Mouse (Mus musculus) kidney, postnatal 14 days (tissue): ENCODE results near the gene Ccm2l.

Source experiments
- DNase-seq: peaks from one replicate; pipeline ENCODE4 v3.0.0; 2022; ENCODE audit warnings: mixed read lengths

Gene Ccm2l

DNA sequence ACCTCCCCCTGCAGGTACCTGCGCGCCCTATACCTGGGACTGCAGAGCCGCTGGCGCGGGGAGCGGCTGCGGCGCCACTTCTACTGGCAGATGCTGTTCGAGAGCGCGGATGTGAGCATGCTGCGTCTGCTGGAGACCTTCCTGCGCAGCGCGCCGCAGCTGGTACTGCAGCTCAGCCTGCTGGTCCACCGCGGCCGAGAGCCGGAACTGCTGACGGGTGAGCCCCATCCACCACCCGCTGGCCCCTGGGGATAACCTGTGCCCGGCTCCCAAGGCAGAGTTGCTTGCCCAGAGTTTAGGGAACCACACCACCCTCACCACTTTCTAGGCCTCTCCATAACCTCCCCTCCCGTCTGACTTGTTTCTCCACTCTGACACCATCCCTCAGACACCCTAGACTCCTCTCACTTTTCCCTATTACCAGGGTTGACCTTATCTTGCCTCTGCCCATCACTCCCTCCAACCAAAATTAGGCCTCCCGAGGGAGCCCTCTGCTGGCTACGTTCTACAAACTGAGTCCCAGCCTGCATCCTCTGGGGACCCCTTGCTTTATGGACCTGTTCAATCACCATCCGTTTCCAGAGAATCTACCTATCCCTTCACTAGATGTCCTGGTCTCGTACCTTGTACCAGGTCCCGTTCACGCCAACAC, 12.9 kb upstream of the Ccm2l start:
- DNase-seq: peak; percentile 20

DNA sequence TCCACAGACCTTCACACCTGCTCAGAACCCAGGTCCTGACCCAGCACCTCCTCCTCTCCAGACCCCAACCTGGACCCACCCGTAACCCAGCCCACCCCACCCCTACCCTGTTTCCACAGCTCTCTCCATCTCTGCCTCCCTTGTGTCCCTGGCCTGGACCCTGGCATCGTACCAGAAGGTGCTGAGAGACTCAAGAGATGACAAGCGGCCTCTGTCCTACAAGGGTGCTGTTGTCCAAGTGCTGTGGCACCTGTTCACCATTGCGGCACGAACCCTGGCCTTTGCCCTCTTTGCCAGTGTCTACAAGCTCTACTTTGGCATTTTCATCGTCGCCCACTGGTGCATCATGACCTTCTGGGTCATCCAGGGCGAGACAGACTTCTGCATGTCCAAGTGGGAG, 11.9 kb upstream of the Ccm2l start:
- no peak for DNase-seq

DNA sequence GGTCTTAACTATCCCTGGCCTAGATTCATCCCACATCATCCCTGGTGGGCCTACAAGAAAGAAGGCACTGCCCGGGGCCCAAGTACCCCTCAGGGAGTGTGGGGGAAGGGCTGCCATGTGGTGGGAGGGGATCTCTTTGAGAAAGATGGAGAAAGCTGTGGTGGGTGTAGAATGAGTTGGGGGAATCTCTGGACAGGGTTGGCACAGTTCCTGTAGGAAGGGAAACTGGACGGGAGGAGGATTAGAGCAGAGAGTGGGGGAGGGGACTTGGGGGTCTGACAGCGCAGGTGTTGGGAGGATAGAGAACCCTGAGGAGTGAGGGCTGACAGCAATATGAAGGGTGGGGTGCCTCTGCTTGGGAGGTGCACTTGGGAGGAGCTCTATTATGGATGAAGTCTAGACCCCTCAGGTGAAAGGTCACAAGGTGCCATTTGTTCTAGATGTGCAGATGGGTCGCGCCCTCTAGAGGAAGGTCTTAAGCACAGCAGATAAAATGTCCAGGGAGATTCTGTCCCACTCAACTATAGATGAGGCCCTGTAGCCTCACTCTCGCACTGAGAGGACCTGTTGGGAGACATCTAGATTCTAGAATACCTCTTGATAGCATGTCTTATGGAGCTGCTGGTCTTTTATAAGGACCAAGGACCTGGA, 10.4 kb upstream of the Ccm2l start:
- no peak for DNase-seq

DNA sequence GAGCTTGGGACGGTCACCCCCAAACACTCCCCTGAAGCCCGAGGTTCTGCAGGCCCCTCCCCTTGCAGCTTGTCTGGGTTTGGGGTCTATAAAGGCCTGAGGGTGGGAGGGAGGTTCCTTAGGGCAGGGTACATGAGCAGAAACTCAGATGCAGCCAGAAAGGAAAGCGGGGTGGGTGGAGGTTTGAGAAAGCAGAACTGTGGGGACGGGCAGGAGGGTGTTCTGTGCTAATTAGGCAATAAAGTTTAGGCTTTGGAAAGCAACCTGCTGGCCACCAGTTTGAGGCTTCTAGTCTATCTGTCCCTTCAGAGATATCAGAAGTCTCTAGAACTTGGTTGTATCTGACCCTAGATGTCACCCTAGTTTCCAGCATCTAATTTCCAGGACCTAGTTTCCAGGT, 7.4 kb upstream of the Ccm2l start:
- DNase-seq: no peak

DNA sequence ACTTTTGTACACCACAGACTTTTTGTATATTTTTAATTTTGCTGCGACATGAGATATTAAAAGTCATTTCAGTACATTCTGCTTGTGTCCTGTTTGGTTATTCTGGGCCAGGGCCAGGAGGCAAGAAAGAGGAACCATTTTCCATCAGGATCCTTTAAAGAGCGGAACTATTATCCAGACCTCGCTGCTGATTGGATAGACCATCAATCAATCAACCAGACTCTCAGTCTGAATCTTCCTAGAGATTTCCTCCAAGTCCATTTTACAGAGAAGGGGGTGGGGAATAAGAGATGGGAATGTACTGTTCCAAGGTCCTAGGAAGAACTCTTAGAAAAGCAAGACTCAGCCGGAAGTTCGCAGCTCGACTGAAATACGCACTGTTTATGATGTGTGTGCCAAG, 5.5 kb upstream of the Ccm2l start:
- no peak for DNase-seq

DNA sequence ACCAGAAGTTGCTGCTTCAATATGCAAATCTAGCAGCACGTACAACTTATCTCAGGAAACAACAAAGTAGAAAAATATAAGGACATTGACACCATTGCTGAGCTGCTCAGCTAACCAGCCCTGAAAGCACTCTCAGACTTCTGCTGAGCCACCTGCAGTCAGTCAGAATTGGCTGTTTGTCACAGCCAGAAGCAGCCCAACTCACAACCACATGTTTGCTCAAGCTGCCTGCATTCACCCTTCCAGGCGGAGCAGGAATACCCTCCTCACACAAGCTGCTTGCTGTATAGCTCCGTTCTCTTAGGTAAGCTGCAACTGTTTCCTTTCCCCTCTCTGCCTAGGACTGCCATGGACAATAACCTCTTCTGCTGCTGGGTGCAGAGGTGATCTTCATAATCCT, 2.4 kb upstream of the Ccm2l start:
- no peak for DNase-seq

DNA sequence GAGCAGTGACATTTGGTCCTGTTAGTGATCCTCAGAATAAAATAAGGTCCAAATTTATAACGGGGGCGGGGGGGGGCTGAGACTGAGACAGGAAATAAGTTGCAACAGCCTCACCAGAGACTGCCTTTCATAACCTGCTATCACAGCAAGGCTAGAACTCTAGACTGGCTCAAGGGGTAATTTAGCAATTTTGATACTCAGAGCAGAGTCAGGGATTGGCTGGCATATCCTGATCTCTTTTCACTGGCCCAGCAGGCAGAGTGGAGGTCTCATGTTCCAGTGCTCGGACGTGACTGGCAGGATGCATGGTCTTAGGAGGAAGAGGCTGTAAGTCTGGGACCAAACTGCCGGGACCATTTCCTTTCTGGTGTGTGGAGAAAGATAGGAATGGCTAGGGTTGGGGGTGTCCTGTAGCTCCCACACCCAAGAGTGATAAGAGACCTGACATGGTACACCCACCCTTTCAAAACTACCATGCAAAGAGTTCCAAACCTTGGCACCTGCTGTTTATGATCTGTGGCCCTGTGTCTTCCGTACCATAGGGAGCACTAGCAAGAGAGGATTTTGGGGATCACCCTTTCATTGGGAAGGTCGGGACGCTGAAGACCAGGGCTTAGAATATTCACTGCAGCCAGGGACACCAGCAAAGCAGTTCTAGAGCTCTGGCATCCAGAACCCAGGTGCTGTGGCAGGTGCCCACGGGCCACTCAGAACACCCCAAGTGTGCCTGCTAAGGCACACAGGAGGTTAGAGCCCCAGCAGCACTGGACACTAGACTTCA, 1.4 kb upstream of the Ccm2l start:
- DNase-seq: no peak

DNA sequence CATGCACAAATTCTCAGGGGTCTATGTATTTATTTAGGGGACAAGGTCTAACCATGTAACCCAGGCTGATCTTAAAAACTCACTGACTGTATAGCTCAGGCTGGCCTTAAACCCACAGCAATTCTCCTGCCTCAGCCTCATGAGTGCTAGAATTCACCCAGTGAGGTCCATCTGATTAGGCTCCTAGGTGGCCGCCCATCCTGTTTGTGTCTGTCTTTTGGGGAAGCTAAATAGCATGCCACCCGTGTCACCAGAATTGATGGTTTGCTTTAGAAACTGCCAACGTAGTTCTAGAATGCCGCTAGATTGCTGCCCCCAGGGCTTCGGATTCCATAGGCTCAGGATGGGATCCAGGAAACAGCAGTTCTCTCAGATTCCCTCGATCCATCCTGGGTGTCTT, 1.2 kb downstream of the Ccm2l start:
- no peak for DNase-seq

DNA sequence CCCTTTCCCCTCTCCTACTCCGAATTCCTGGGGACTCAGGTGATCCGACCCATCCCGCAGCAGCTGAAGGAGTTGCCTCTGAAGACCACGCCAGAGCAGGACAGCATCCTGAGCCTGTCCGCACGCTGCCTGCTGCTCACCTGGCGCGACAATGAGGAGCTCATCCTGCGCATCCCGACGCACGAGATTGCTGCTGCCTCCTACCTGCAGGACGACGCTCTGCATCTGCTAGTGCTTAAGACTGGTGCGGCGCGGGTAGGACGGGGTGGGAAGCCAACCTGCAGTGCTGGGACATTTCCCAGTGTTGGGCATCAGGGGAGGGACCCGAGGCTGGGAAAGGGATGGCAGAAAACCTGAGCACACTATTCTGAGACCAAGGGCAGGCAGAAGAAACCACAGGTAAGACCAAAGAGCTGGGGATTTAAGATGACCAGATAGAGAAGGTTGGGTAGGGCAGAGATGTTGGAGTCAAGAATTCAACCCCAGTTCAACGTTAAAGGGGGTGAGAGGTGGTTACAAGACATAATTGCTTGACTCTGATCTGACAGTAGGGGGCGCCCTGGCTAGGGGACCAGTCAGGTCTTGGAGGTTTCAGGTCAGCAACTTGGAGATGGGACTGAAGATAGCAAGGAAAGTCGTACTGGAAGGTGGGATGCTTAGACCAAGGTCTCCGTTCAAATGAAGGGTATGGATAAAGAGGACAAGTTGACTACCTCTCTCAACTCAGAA, 5.2 kb downstream of the Ccm2l start:
- DNase-seq: no peak

DNA sequence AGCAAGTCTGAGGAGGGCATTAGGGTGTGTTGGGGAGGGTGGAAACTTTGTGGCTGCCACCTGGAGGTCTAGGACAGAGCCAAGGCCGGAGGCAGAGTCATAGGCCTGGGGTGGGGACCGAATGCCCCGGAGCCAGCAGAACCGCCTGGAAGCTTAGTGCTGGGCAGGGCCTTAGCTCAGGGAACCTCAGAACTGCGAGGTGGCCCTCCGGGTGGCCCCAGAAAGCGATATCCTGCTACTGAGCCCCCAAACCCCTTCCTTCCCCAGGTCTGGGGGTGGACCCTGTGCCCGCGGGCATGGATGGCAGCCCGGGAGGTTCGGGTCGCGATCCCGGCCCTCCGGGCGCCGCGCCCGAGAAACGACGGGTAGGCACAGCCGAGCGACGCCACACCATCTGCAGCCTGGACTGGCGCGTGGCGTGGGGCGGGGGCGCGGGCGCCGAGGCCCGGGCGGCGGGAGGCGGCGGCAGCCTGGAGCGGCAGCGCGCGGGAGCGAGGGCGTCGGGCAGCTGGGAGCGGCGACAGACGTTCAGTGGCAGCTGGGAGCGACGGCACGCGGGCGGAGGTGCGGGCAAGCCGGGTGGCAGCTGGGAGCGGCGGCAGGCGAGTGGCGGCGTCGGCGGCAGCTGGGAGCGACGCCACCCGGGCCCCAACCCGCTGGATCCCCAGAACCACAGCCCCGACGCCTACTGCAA, 5.9 kb downstream of the Ccm2l start:
- DNase-seq: no peak

DNA sequence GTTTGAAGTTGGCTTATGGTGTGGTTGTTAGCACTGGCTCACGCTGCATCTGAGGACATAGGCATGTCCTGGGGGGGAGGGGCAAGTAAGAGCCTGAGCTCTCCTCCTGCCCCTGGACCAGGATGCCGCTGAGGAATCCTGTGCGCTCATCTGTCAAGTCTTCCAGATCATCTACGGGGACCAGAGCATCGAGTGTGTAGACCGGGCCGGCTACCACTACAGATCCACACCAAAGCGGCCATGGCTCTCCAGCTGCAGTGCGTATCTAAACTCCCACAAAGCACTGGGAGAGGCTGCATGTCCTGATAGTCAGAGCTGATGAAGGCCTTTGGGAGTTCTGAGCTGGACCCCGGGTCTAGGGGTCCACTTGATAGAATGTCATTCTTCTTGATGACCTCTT, 8.9 kb downstream of the Ccm2l start:
- DNase-seq: no peak

DNA sequence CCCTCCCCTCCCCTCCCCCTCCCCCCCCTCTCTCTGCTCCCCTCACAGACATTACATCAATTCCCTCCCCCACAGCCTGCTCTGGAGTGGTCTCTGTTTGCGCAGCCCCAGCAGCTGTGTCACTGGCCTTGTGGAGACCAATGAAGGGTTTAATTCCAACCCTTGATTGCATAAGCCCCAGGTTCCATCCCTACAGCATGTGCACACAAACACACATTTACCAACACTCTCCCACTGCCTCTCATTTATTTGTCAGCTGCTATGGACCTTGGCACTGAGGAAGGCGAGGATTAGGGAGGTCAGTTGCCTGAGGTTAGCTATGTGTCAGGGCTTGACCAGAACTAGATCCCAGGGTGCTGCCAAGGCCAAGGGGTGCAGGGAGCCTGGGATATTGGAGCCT, 10.2 kb downstream of the Ccm2l start:
- DNase-seq: no peak

DNA sequence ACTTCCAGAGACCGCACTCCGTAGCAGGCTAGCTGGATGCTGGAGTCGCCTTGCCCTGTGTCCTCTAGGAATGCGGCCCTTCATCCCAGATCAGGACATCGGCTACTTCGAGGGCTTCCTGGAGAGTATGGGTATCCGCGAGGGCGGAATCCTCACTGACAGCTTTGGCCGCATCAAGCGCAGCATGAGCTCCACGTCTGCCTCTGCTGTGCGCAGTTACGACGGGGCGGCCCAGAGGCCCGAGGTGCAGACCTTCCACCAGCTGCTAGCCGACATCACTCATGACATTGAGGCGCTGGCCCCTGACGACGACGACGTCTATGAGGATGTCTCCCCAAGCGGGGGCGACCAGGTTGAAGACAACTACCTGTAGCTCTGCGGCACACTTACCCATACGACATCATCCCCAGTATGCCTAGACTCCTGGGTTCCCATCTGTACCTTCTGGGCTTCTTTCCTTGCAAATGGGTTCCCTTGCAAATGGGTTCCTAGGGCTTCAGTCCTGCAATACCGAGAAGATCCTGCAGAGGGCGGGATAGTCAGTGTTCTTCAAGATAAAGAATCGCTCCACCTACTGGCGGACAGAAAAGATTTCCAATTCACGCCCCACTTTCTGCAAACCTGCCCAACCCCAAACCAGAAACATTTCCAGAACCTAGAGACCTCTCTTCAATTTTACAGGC, 15.2 kb downstream of the Ccm2l start:
- peak; percentile 83 for DNase-seq

DNA sequence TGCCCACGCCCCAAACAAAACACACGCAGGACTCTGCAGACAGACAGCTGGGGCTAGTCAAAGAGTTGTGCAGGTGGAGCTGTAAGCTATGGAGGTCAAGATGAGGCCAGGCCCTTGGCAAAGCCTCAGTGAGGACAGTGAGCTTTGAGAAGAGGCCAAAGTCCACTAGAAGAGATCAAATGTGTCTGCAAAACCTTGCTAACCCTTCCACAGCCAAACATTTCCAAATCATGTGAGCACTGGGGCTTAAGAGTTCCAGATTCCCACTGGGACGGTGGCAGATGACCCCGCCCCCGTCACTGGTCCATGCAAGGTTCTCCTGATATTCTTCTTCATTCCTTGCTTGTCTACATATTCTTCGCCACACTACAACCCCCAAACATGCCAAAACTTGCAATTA, 16.1 kb downstream of the Ccm2l start:
- peak; percentile 19 for DNase-seq

DNA sequence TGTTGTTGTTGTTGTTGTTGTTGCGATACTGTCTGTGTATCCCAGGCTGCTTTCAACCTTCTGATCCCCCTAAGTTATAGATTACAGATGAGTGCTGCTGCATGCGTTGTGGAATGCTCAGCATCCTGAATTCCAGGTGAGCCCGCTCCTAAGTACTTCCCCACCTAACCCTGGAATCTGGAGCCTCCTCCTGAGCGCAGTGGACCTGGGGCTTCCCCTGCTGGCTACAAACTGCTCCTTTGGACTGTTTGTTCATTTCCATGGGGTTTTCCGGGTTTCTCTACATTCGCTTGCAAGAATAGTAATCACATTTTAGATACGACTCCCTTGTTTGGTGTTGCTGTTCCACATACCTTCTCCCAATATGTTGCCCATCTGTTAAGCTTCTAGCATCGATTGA, 17.5 kb downstream of the Ccm2l start:
- no peak for DNase-seq

DNA sequence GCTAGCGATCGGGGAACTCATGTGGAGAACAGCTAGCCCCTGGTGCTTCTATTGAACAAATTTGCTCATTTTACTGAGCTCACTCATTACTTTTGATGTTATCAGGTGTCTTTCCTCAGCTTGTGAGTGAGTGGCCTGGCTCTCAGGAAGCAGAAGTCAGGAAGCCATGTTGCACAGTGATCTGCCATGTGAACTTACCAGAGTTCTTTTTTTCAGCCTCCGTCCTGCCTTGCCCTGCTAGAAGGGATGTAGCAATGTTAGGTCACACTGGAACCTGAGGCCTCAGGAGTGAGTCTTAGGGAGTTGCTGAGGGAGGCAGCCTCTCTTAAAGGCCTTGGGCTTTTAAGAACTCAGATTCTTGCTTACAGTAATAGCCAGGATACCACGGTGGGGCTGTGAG, 18.1 kb downstream of the Ccm2l start:
- no peak for DNase-seq

DNA sequence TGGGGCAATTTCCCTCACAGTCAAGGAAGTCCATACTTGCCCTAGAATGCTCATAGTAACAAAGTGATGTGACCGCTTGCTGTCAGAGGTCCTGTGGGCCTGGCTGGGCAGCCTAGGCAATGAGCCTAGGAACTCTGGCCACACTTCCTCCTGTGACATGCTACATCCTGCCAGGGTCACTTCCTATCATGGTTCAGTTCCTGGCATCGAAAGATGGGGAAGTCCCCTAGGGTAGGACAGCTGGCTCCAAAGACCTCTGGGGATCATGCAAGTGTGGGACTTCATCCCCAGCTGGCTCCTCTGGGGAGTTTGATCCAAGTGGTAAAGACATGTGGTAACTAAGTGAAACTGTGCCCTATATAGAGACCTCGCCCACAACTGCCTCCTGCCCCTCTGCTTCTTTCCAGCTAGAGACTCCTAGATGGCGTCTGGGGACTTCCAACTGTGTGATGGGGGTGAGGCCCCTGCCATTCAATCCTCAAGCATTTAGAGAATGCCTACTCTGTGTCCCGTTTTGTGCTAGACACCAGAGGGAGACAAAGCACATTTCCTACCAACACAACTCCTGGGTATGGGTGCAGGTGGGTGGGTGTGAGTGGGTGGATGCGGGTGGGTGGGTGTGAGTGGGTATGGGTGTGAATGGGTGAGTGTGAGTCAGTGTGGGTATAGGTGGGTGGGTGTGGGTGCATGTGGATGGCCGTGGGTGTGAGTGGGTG, 18.7 kb downstream of the Ccm2l start:
- peak; percentile 33 for DNase-seq

DNA sequence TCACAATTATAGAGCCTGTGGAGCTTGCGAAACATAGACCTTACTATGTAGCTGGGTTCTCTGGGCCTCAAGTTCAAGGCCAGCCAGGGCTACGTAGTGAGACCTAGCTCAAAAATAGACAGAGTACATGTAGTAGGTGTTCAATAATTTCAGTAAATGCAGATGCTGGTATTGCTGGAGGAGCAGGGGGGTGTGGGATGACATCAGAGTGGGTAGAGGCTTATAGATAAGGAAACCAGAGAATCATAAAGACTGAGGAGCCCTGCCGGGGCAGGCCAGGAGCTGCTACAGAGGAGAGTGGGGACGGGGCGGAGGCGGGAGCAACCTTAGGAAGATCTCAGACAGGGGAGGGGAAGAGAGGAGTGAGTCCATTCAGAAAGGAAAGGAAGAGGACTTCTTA, 19.8 kb downstream of the Ccm2l start:
- no peak for DNase-seq

DNA sequence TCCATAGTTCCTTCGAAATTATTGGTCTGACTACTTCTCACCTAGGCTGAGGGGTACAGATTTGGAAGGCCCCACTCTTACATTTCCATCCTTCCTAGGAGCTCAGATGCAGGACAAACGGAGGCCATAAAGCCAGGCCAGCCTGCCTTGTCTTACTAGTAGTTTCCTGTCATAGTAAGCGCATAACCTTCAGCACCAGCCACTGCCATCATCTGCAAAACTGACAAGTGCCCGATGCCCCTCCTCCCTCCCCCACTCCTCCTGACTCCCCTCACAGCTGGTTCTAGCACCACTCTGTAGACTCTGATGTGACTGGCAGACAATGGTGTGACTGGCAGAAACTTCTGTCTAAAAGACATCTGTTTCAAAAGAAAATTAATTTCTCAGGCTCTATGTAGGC, 20.4 kb downstream of the Ccm2l start:
- no peak for DNase-seq

DNA sequence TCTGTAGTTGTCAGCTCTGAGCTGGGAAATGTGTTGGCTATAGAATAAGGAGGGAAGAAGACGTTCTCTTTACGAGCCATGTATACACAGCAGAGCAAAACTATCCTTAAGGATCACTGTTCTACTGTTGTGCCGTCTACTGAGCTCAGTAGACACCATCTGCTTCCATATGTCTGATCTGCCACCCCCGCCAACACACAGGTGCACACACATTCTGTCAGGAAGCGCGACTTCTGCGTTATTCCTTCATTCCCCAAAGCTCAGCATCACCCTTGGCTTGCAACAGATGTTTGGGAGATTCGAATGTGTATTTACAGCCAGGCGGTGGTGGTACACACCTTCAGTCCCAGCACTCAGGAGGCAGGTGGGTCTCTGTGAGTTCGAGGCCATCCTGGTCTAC, 21.3 kb downstream of the Ccm2l start:
- no peak for DNase-seq

DNA sequence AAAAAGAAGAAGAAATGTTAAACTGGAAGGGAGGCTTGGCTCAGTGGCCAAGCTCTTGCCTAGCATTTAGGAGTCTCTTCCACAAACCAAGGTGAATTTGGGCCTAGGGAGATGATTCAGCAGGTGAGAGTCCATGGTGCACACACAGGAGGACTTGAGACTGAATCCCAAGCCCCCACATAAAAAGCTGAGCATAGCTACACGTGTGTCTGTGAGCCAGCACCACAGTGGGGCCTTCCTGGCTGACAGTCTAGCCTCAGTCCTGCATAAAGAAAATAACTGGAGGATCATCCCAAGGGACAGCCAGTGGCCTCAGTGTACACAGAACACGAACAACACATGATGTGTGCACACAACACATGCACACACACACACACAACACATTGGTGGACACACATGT, 23.6 kb downstream of the Ccm2l start:
- DNase-seq: no peak
